ENCODE assay signal across 20 mouse cellular contexts in the genomic region with DNA sequence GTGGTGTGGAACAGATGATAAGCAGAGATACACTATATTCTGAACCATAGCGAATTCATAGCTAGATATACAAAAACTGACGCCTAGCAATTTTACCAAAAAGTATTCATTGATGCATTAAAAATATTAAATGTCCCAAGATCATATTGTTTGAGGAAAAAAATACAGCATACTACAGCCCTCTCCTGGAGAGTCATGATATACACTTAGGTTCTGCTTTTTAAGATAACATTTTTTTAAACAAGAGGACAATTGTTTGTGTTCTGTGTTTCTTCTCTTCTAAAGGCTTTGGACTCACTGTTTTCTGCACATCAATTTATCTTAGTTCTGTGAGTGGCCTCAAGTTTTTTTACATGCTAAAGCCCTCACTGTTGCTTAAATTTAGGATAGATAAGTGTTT.
DNase-seq lines count a peak whose midpoint lies in the region; ATAC-seq and TF ChIP-seq lines count a peak whose summit lies in the region.
"Had no signal": no experiment of that assay in that cellular context is flagged by ENCODE, and none has a peak within 500 bp of the region (broad histone marks: within the 10 kb centered on the region; RNA-seq: fewer than 3 reads in every experiment).

No protein-coding gene starts in this region.

- DNase-seq in kidney, postnatal 0 days (ENCODE audit: low spot score) = peak; percentile 42
- DNase-seq in kidney, postnatal 25 days = no peak
- DNase-seq in 3T3-L1 (ENCODE audit: low read depth, low spot score) = peak; percentile 78
- peak; percentile 31 for DNase-seq in Muller cell, postnatal 12 days (ENCODE audit: inconsistent ontology term)
- no peak for DNase-seq in layer of hippocampus, postnatal 10 days (ENCODE audit: low spot score in 2 of 2)
- DNase-seq in ovary, postnatal 36 days (ENCODE audit: low spot score) = no peak
- DNase-seq: cerebellum, adult 8-10 months; forebrain, postnatal 0 days; heart, adult 18-20 months; midbrain, embryonic 14.5 days; right cerebral cortex, postnatal 4 days had no signal

- H3K27ac ChIP-seq in kidney, postnatal 0 days = no peak overlapping the region
- H3K27ac ChIP-seq: embryonic facial prominence, embryonic 12.5 days; forebrain, embryonic 10.5 days; heart, embryonic 13.5 days; hindbrain, embryonic 15.5 days; liver, embryonic 14.5 days had no signal

- H3K9me3 ChIP-seq in kidney, postnatal 0 days (replicated peaks; ENCODE audit: low read length) = no peaks in the 10 kb centered on the region
- H3K9me3 ChIP-seq: embryonic facial prominence, embryonic 12.5 days; forebrain, embryonic 10.5 days; heart, embryonic 13.5 days; hindbrain, embryonic 15.5 days; megakaryocyte, embryonic 14.5 days had no signal

- H3K9ac ChIP-seq in kidney, postnatal 0 days (ENCODE audit: low read depth, low read length) = no peak overlapping the region
- H3K9ac ChIP-seq: embryonic facial prominence, embryonic 12.5 days; forebrain, postnatal 0 days; heart, embryonic 13.5 days; hindbrain, embryonic 15.5 days; liver, embryonic 14.5 days had no signal

- TF ChIP-seq CTCF in kidney, postnatal 0 days (IDR thresholded peaks at IDR 0.05; ENCODE audit: low read depth) = peak; percentile 59

- no peaks in the 10 kb centered on the region for H3K36me3 ChIP-seq in kidney, postnatal 0 days (ENCODE audit: insufficient read depth, low read length)
- H3K36me3 ChIP-seq: embryonic facial prominence, embryonic 12.5 days; forebrain, embryonic 10.5 days; heart, embryonic 13.5 days; hindbrain, embryonic 15.5 days had no signal

- H3K27me3 ChIP-seq in kidney, postnatal 0 days (ENCODE audit: insufficient read depth, low read length) = no peaks in the 10 kb centered on the region
- H3K27me3 ChIP-seq: embryonic facial prominence, embryonic 12.5 days; heart, embryonic 13.5 days; hindbrain, embryonic 15.5 days; megakaryocyte, embryonic 14.5 days had no signal

- WGBS in kidney, postnatal 0 days = 69% methylated on average over 2 of the region's 2 CpGs

- H3K4me3 ChIP-seq in kidney, postnatal 0 days (replicated peaks; ENCODE audit: low read depth, low read length) = no peak overlapping the region
- H3K4me3 ChIP-seq: embryonic facial prominence, embryonic 12.5 days; forebrain, embryonic 10.5 days; heart, embryonic 13.5 days; hindbrain, embryonic 15.5 days; megakaryocyte, embryonic 14.5 days had no signal

- H3K4me2 ChIP-seq in kidney, postnatal 0 days (ENCODE audit: low read length) = no peak overlapping the region
- H3K4me2 ChIP-seq: embryonic facial prominence, embryonic 12.5 days; heart, embryonic 13.5 days; hindbrain, embryonic 15.5 days had no signal

- H3K4me1 ChIP-seq in kidney, postnatal 0 days (replicated peaks; ENCODE audit: insufficient read depth, low read length) = no peaks in the 10 kb centered on the region
- H3K4me1 ChIP-seq: embryonic facial prominence, embryonic 12.5 days; forebrain, embryonic 10.5 days; heart, embryonic 13.5 days; hindbrain, embryonic 15.5 days; megakaryocyte, embryonic 14.5 days had no signal

- ATAC-seq in kidney, postnatal 0 days (replicated peaks; ENCODE audit: low FRiP score, low read depth) = no peak
- ATAC-seq in granulocyte monocyte progenitor cell, adult 5-6 weeks (replicated peaks; ENCODE audit: poor library complexity, severe bottlenecking) = peak; percentile 46; the same call in 1 of the 2 replicates
- no peak for ATAC-seq in erythroblast, adult 5-6 weeks (replicated peaks; ENCODE audit: low FRiP score, poor library complexity, severe bottlenecking)
- ATAC-seq: forebrain, postnatal 0 days; intestine, embryonic 16.5 days had no signal

Comparison
In these comparisons a context has a peak if more than half of its experiments do, and no peak if none do; other contexts are left out.
1. DNase-seq: peak in kidney, postnatal 0 days (single experiment), 3T3-L1 (single experiment) and Muller cell, postnatal 12 days (single experiment); none in kidney, postnatal 25 days (0 of 2), layer of hippocampus, postnatal 10 days (0 of 2) and ovary, postnatal 36 days (single experiment).